Mouse (Mus musculus) lung, postnatal 4 days (tissue): ENCODE data around the gene Catsperd.

Source experiments
- DNase-seq, 2 experiments: peaks; one replicate each; pipeline ENCODE4 v3.0.0; 2021

Gene Catsperd

DNA sequence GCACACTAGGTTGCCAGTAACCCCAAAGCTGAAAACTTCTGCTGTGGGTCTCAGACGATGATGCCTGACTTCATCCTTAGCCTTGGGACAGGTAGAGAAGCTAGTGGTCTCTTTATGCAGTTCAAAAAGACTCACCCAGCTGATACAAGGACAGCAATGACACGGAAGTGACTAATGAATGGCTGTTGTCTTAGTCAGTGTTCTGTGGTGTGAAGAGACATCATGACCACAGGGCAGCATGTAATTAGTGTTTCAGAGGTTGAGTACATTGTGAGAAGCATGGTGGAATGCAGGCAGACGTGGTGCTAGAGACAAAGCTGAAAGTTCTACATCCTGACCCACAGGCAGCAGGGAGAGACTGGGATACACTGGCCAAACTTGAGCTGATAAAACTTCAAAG, 39.6 kb downstream of the Catsperd start:
- no peak for DNase-seq

DNA sequence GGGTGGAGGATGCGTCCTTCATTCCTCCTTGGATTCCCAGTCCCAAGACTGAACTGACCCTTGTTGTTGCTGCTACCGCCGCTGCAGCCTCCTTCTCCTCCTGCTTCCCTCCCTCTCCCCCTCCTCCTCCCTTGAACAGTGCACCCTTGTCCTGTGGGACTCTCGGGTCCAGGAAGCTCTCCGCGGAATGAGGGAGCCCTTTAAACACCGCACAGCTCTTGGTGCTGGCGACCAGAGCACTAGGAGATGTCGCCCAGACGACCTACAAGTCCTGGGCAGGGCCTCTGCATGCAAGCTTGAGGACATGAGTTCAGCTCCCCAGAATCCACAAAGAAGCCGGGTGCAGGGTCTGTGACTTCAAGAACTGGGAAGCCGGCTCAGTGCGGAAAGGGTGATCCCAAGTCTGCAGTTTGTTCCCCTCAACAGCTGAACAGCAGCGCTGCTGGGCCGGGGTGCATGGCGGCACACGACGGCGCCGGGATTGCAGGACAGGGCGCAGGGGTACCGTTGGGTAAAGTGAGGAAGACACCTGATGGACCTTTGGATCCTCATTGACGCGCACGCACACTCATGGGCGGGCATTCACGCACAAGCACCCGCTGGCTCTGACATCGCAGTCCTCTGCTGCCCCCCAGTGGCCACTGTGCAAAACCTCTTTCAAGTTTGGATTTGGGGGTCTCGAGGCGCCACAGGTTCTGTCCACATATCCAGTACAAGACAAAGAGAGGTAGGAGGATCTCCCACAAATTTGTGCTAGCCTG, 40.6 kb downstream of the Catsperd start:
- DNase-seq = peak; percentile 83 to 87

- no peak for DNase-seq
Observed at GRCm38 (mm10) chr17:56669766-56670165, 41.8 kb downstream of the Catsperd start.

- peak; percentile 100 for DNase-seq
Observed at GRCm38 (mm10) chr17:56672941-56673646, 45.2 kb downstream of the Catsperd start, which contains the start of gene Ranbp3. Gene Ranbp3 (plus strand): TSS chr17:56673294.

- DNase-seq = no peak
Observed at GRCm38 (mm10) chr17:56673647-56674416, 45.9 kb downstream of the Catsperd start.

DNA sequence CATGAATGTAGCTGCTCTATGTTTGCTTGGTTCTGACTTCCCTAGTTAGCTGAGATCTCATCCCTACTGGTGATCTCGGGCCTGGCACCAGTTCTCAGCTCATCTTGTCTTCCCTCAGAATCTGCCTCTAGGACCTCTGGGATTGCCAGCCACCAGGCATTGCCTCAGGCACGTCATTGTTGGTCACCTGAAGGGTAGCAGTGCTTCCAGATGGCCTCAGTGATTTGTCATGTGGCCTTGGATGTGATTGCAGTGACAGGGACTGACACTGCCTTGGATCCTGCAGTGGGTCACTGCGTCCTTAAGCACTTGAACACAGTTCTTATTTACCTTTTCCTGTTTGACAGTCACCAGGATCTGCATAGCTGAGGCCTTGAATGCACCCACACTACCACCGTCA, 53.8 kb downstream of the Catsperd start:
- DNase-seq = no peak

GRCm38 (mm10) chr17:56682880-56683279, 54.9 kb downstream of the Catsperd start:
- DNase-seq = no peak

- DNase-seq = no peak
Observed at GRCm38 (mm10) chr17:56683546-56684140, 55.7 kb downstream of the Catsperd start.

DNA sequence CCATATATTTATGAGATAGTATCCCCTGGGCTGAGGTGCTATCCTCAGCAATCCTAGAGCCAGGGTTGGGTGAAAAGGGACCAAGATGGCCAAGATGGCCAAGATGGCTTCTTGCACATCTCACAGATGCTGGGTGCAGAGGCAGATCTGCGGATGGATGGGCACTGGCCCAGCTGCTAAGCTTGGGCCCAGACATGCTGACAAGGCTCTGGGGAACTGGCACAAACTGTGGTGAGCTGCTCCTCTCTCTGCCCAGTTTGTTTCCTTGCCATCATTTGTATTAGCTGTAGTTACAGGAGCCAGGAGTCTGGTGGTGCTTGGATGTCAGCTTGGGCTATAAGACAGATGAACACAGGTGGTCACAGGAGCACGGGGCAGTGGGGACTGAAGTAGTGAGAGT, 56.7 kb downstream of the Catsperd start:
- DNase-seq = no peak

GRCm38 (mm10) chr17:56686801-56687200, 58.9 kb downstream of the Catsperd start:
- no peak for DNase-seq

DNA sequence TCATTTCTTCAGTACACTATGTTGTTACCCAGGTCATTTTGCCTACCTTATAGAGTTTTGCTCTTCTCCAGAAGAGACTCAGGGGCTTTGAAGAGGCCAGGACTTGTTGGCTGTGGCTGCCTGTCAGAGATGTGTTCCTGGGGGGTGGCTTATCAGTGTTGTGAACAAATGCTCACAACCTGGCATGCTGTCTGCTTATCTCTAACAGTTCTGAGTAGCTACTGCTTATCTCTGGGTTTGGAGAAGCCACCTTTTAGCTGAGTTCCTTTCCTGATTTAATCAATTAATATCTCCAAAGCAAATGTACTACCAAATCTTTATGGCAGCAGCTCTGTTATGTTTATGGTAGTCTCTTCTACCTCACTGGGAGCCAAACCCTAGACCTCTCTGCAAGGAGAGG, 60.1 kb downstream of the Catsperd start:
- DNase-seq = no peak

DNA sequence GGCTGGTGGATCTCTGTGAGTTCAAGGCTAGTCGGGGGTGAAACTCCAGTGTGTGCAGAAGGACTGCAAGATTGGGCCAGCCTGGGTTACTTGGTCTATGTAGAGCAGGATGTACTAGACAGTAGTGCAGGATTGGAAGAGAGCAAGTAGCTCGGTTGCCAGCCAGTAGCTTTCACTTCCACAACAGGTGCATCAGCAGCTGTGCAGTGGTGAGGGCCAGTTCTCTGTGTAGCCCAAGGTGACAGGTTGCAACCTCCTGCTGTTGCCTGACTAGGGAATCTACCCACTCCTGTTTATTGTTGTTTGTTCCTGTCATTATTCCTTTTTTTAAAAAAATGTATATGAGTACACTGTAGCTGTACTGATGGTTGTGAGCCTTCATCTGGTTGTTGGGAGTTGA, 60.7 kb downstream of the Catsperd start:
- DNase-seq = no peak

- DNase-seq = no peak
Observed at GRCm38 (mm10) chr17:56693395-56693794, 65.5 kb downstream of the Catsperd start.

GRCm38 (mm10) chr17:56693851-56694310, 65.9 kb downstream of the Catsperd start:
- DNase-seq = peak; percentile 50 to 62

- DNase-seq = no peak
Observed at GRCm38 (mm10) chr17:56700451-56700850, 72.5 kb downstream of the Catsperd start.

GRCm38 (mm10) chr17:56703038-56703437, 75.1 kb downstream of the Catsperd start:
- DNase-seq = no peak

DNA sequence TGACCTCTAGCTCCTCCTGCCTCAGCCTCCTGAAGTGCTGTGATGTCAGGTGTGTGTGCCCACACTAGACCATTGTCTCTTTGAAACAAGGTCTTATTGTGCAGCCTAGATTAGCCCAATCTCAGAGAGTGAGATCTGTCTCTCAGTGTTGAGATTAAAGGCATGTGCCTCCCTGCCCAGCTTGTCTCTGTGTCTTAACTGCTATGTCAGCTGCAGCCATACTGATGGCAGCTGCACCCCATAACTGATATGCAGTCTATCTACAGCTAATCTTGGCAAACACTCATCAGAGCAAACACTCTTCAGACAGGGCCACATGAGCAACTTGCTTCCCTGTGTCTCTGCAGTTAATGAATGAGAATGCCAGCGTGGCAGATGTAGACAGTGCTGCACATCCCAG, 78.6 kb downstream of the Catsperd start:
- DNase-seq = no peak

DNA sequence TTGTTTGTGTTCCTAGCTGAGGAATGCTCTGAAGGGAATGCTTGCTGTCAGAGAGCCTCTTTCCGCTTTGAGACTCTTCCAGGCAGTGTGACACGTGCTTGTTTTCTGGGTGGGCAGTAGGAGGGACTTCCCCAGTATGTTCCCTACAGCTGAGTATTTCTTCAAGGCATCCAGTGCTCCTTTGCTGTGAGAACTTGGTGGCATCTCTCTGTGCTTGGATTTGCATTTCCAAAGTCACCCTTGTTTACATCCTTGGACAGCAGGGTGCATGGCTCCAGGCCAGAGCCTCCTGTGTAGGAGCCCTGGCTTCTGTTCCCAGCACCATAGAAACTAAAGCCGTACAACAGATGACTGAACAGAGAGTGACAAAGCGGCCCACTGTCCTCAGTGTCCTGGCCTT, 80.7 kb downstream of the Catsperd start:
- no peak for DNase-seq

DNA sequence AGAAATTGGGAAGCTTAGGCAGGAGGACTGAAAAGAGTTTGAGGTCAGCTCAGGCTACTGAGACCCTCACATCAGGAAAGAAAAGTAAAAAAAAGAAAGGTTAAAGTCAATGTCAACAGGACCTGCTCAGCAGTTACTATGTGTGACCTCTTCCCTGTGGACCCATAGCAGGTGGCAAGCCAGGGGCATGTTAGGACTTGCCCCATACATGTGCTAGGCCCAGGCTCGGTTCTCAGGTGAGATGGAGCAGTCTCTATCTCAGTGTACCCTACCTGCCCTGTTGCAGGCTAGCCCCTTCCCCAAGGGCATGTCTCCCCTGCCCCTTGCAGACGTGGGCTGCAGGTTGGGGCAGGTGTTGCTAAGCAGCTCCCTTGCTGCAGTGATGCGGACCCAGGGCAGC, 81.8 kb downstream of the Catsperd start:
- no peak for DNase-seq
